Mouse (Mus musculus): ENCODE data around the gene Rhob. TPM values are rescaled to one million over a fixed set of nuclear protein-coding genes. Genes with fewer than 3 reads are reported as not detected.
A peak's percentile ranks its signal among the peaks of the same experiment; 100 is the strongest.

The Rhob gene
- polyA plus RNA-seq, 1 experiment from 2014 or later, result 109 TPM

- H3K9me3 ChIP-seq (ENCODE audit: control insufficient read depth, low read length), result no peaks in the 10 kb centered on the region
- H3K4me1 ChIP-seq (ENCODE audit: control insufficient read depth, insufficient read depth, low read length), result no peaks in the 10 kb centered on the region
- ATAC-seq (ENCODE audit: low read depth), result no peak
- H3K4me2 ChIP-seq (ENCODE audit: low read depth, low read length), result no peak overlapping the region
- H3K9ac ChIP-seq (replicated peaks; ENCODE audit: low read depth, low read length), result no peak overlapping the region
- no peak overlapping the region for H3K27ac ChIP-seq (ENCODE audit: low read depth, low read length)
- no peaks in the 10 kb centered on the region for H3K27me3 ChIP-seq (ENCODE audit: control insufficient read depth, insufficient read depth, low read length)
- WGBS, result 49% methylated on average over 6 of the region's 6 CpGs
- H3K36me3 ChIP-seq (ENCODE audit: control insufficient read depth, insufficient read depth, low read length), result no peaks in the 10 kb centered on the region
- no peak overlapping the region for H3K4me3 ChIP-seq (ENCODE audit: low read depth, low read length)
Measured at GRCm38 (mm10) chr12:8510317-8510988, 10.6 kb upstream of the Rhob start.

- H3K4me1 ChIP-seq (ENCODE audit: control insufficient read depth, insufficient read depth, low read length), result no peaks in the 10 kb centered on the region
- no peak overlapping the region for H3K9ac ChIP-seq (replicated peaks; ENCODE audit: low read depth, low read length)
- H3K27ac ChIP-seq (ENCODE audit: low read depth, low read length), result no peak overlapping the region
- ATAC-seq (ENCODE audit: low read depth), result no peak
- no peak overlapping the region for H3K4me3 ChIP-seq (ENCODE audit: low read depth, low read length)
- no peak overlapping the region for H3K4me2 ChIP-seq (ENCODE audit: low read depth, low read length)
- H3K36me3 ChIP-seq (ENCODE audit: control insufficient read depth, insufficient read depth, low read length), result no peaks in the 10 kb centered on the region
- WGBS, result 66% methylated on average over 5 of the region's 5 CpGs
- H3K9me3 ChIP-seq (ENCODE audit: control insufficient read depth, low read length), result no peaks in the 10 kb centered on the region
- H3K27me3 ChIP-seq (ENCODE audit: control insufficient read depth, insufficient read depth, low read length), result no peaks in the 10 kb centered on the region
Measured at GRCm38 (mm10) chr12:8509693-8510092, 9.9 kb upstream of the Rhob start.

- Histone ChIP-seq H3K4me3 (ENCODE audit: low read depth, low read length) (no peak overlapping the region), H3K27me3 (ENCODE audit: control insufficient read depth, insufficient read depth, low read length) (no peaks in the 10 kb centered on the region), H3K9ac (replicated peaks; ENCODE audit: low read depth, low read length) (no peak overlapping the region), H3K4me2 (ENCODE audit: low read depth, low read length) (no peak overlapping the region), H3K9me3 (ENCODE audit: control insufficient read depth, low read length) (no peaks in the 10 kb centered on the region), H3K27ac (ENCODE audit: low read depth, low read length) (no peak overlapping the region), H3K36me3 (ENCODE audit: control insufficient read depth, insufficient read depth, low read length) (no peaks in the 10 kb centered on the region), H3K4me1 (ENCODE audit: control insufficient read depth, insufficient read depth, low read length) (no peaks in the 10 kb centered on the region)
- 79% methylated on average over 9 of the region's 9 CpGs for WGBS
- no peak for ATAC-seq (ENCODE audit: low read depth)
Measured at GRCm38 (mm10) chr12:8506954-8507707, 7.3 kb upstream of the Rhob start.

- no peaks in the 10 kb centered on the region for H3K36me3 ChIP-seq (ENCODE audit: control insufficient read depth, insufficient read depth, low read length)
Measured at GRCm38 (mm10) chr12:8504131-8504530, 4.3 kb upstream of the Rhob start.

GRCm38 (mm10) chr12:8502546-8502945 lies 2.7 kb upstream of the Rhob start:
- no peak overlapping the region for H3K4me2 ChIP-seq (ENCODE audit: low read depth, low read length)
- H3K4me1 ChIP-seq (ENCODE audit: control insufficient read depth, insufficient read depth, low read length), result peaks cover 13% of the 10 kb centered on the region; the same call in 1 of the 2 replicates
- H3K27ac ChIP-seq (ENCODE audit: low read depth, low read length), result no peak overlapping the region
- H3K27me3 ChIP-seq (ENCODE audit: control insufficient read depth, insufficient read depth, low read length), result no peaks in the 10 kb centered on the region
- H3K9me3 ChIP-seq (ENCODE audit: control insufficient read depth, low read length), result no peaks in the 10 kb centered on the region
- no peaks in the 10 kb centered on the region for H3K36me3 ChIP-seq (ENCODE audit: control insufficient read depth, insufficient read depth, low read length)
- no peak overlapping the region for H3K4me3 ChIP-seq (ENCODE audit: low read depth, low read length)
- 8% methylated on average over 6 of the region's 6 CpGs for WGBS
- H3K9ac ChIP-seq (replicated peaks; ENCODE audit: low read depth, low read length), result no peak overlapping the region
- ATAC-seq (ENCODE audit: low read depth), result no peak

More at GRCm38 (mm10) chr12:8504131-8504530, 4.3 kb upstream of the Rhob start:
- no peak for ATAC-seq (ENCODE audit: low read depth)
- Histone ChIP-seq H3K9me3 (ENCODE audit: control insufficient read depth, low read length) (no peaks in the 10 kb centered on the region), H3K4me1 (ENCODE audit: control insufficient read depth, insufficient read depth, low read length) (peaks cover 11% of the 10 kb centered on the region; the same call in 1 of the 2 replicates), H3K4me3 (ENCODE audit: low read depth, low read length) (no peak overlapping the region), H3K27ac (ENCODE audit: low read depth, low read length) (no peak overlapping the region), H3K27me3 (ENCODE audit: control insufficient read depth, insufficient read depth, low read length) (no peaks in the 10 kb centered on the region), H3K9ac (replicated peaks; ENCODE audit: low read depth, low read length) (no peak overlapping the region), H3K4me2 (ENCODE audit: low read depth, low read length) (no peak overlapping the region)
- WGBS, result 83% methylated on average over 6 of the region's 6 CpGs

GRCm38 (mm10) chr12:8501571-8502305 lies 1.9 kb upstream of the Rhob start:
- no peak overlapping the region for H3K4me2 ChIP-seq (ENCODE audit: low read depth, low read length)
- peak overlapping the region; percentile 99 for H3K27ac ChIP-seq (ENCODE audit: low read depth, low read length)
- H3K27me3 ChIP-seq (ENCODE audit: control insufficient read depth, insufficient read depth, low read length), result no peaks in the 10 kb centered on the region
- 86% methylated on average over 14 of the region's 14 CpGs for WGBS
- H3K4me1 ChIP-seq (ENCODE audit: control insufficient read depth, insufficient read depth, low read length), result peaks cover 21% of the 10 kb centered on the region; the same call in 1 of the 2 replicates
- no peaks in the 10 kb centered on the region for H3K9me3 ChIP-seq (ENCODE audit: control insufficient read depth, low read length)
- H3K9ac ChIP-seq (replicated peaks; ENCODE audit: low read depth, low read length), result no peak overlapping the region
- no peaks in the 10 kb centered on the region for H3K36me3 ChIP-seq (ENCODE audit: control insufficient read depth, insufficient read depth, low read length)
- ATAC-seq (ENCODE audit: low read depth), result no peak
- no peak overlapping the region for H3K4me3 ChIP-seq (ENCODE audit: low read depth, low read length)

GRCm38 (mm10) chr12:8500597-8501570 lies 1.1 kb upstream of the Rhob start:
- peak; percentile 1 for ATAC-seq (ENCODE audit: low read depth)
- H3K4me2 ChIP-seq (ENCODE audit: low read depth, low read length), result peak overlapping the region; percentile 92

More at GRCm38 (mm10) chr12:8500597-8501570, 1.1 kb upstream of the Rhob start:
- Histone ChIP-seq H3K27ac (ENCODE audit: low read depth, low read length) (peak overlapping the region; percentile 99), H3K4me3 (ENCODE audit: low read depth, low read length) (peak overlapping the region; percentile 76), H3K9me3 (ENCODE audit: control insufficient read depth, low read length) (no peaks in the 10 kb centered on the region), H3K9ac (replicated peaks; ENCODE audit: low read depth, low read length) (peak overlapping the region; percentile 93), H3K27me3 (ENCODE audit: control insufficient read depth, insufficient read depth, low read length) (no peaks in the 10 kb centered on the region), H3K36me3 (ENCODE audit: control insufficient read depth, insufficient read depth, low read length) (no peaks in the 10 kb centered on the region), H3K4me1 (ENCODE audit: control insufficient read depth, insufficient read depth, low read length) (peaks cover 29% of the 10 kb centered on the region; the same call in 1 of the 2 replicates)
- 43% methylated on average over 17 of the region's 17 CpGs for WGBS
